Mouse (Mus musculus): ENCODE data around the gene Cldn13.

- no peak for TF ChIP-seq EP300 (optimal IDR thresholded peaks at IDR 0.05)
- TF ChIP-seq CTCF (IDR thresholded peaks at IDR 0.05; ENCODE audit: low read depth): peak; percentile 32
Measured at GRCm38 (mm10) chr5:134892717-134893116, 22.6 kb downstream of the Cldn13 start.
